Mouse (Mus musculus) liver, embryonic 11.5 days (tissue): ENCODE results near the gene Pgghg. TPM values are rescaled to one million over a fixed set of nuclear protein-coding genes. Genes with fewer than 3 reads are reported as not detected.
A peak's percentile ranks its signal among the peaks of the same experiment; 100 is the strongest.

Source experiments
- ATAC-seq: fragments of 200-750 bp; cut with Nextera tagmentation; replicated peaks from 2 replicates; pipeline ENCODE4 v1.8.0; 2017; ENCODE audit warnings: moderate number of reproducible peaks, mild to moderate bottlenecking, moderate TSS enrichment, moderate library complexity; ENCODE audit not compliant: low FRiP score
- DNase-seq: peaks from one replicate; pipeline ENCODE4 v3.0.0-alpha.2; 2017; ENCODE audit warnings: low spot score
- H3K27ac ChIP-seq: fragments of 300-500 bp; sonication (generic); 2 replicates; pipeline ENCODE4 v1.5.1; 2014; ENCODE audit warnings: mild to moderate bottlenecking, low read depth, low read length, control low read depth
- H3K27me3 ChIP-seq: fragments of 300-500 bp; sonication (generic); replicated peaks from 2 replicates; pipeline ENCODE4 v1.6.1; 2014; ENCODE audit warnings: low read length, mixed read lengths; ENCODE audit not compliant: control insufficient read depth, insufficient read depth
- H3K36me3 ChIP-seq: fragments of 300-500 bp; sonication (generic); 2 replicates; pipeline ENCODE4 v1.6.1; 2014; ENCODE audit warnings: mild to moderate bottlenecking, low read length, moderate library complexity, mixed read lengths; ENCODE audit not compliant: control insufficient read depth, insufficient read depth
- H3K4me1 ChIP-seq: fragments of 300-500 bp; sonication (generic); replicated peaks from 2 replicates; pipeline ENCODE4 v1.6.1; 2014; ENCODE audit warnings: low read length, mixed read lengths; ENCODE audit not compliant: control insufficient read depth, insufficient read depth
- H3K4me2 ChIP-seq: fragments of 300-500 bp; sonication (generic); 2 replicates; pipeline ENCODE4 v1.6.1; 2014; ENCODE audit warnings: mild to moderate bottlenecking, control low read depth, moderate library complexity
- H3K4me3 ChIP-seq: fragments of 300-500 bp; sonication (generic); 2 replicates; pipeline ENCODE4 v1.5.1; 2014; ENCODE audit warnings: low read depth, low read length, control low read depth
- H3K9ac ChIP-seq: fragments of 300-500 bp; sonication (generic); 2 replicates; pipeline ENCODE4 v1.6.1; 2014; ENCODE audit warnings: low read depth, low read length, control low read depth
- H3K9me3 ChIP-seq: fragments of 300-500 bp; sonication (generic); 2 replicates; pipeline ENCODE4 v1.6.1; 2016; ENCODE audit warnings: low read length, inconsistent platforms, mixed read lengths; ENCODE audit not compliant: control insufficient read depth
- WGBS: fragments of 180-500 bp; shearing (Covaris S2); extraction: QIAGEN DNeasy Blood & Tissue Kit; methylation state at CpG from one replicate; pipeline ENCODE4 v1.1.7; 2014; 5-methylcytosine and 5-hydroxymethylcytosine counted together
- polyA plus RNA-seq: library from polyadenylated mRNA; unstranded; fragments of >200 nt; fragmentation: Nextera tagmentation; extraction: Ambion mirVana; gene quantifications from 2 replicates; pipeline ENCODE4 v1.2.1, GENCODE M21; 2014

The Pgghg gene
- polyA plus RNA-seq, 1 experiment from 2014 or later = 13.1 TPM

DNA sequence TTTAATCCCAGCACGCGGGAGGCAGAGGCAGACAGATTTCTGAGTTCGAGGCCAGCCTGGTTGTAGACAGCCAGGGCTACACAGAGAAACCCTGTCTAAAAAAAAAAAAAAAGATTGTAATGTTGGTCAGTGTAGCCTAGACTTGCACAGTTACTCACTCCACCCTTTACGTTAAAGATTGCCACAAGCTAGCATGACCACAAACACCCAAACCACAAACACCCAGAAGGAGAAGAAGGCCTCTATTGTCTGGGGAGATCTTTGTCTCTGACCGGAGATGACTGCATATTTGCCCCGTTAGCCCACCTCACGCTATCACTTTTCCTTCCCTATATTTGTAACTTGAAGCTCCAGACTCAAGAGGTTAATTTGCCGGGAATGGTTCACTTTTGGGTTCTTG lies 40.5 kb downstream of the Pgghg start:
- Histone ChIP-seq H3K4me3 (no peak overlapping the region), H3K4me2 (no peak overlapping the region), H3K4me1 (no peaks in the 10 kb centered on the region), H3K27ac (no peak overlapping the region), H3K36me3 (no peaks in the 10 kb centered on the region), H3K9ac (no peak overlapping the region), H3K9me3 (no peaks in the 10 kb centered on the region), H3K27me3 (peaks cover 2% of the 10 kb centered on the region; the same call in 1 of the 2 replicates)
- no peak for ATAC-seq
- WGBS = 50% methylated on average over 8 of the region's 8 CpGs
- DNase-seq = no peak

DNA sequence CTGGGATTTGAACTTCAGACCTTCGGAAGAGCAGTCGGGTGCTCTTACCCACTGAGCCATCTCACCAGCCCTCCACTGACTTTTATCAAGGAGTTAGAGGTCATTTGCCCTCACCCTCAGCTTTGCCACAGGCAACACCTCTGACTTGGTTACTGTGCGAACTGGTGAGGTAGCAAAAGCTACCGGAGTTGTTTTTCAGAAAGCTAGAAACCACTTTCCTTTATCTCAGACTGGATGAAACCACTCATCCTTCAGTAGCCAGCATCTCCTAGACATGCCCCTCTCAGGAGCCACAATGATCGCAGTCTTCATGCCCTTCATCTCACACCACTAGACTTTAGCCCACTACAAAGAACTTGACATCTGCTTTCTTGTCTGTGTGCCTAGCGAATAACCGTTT lies 41.8 kb downstream of the Pgghg start:
- WGBS = 66% methylated on average over 7 of the region's 7 CpGs
- no peak for ATAC-seq

DNA sequence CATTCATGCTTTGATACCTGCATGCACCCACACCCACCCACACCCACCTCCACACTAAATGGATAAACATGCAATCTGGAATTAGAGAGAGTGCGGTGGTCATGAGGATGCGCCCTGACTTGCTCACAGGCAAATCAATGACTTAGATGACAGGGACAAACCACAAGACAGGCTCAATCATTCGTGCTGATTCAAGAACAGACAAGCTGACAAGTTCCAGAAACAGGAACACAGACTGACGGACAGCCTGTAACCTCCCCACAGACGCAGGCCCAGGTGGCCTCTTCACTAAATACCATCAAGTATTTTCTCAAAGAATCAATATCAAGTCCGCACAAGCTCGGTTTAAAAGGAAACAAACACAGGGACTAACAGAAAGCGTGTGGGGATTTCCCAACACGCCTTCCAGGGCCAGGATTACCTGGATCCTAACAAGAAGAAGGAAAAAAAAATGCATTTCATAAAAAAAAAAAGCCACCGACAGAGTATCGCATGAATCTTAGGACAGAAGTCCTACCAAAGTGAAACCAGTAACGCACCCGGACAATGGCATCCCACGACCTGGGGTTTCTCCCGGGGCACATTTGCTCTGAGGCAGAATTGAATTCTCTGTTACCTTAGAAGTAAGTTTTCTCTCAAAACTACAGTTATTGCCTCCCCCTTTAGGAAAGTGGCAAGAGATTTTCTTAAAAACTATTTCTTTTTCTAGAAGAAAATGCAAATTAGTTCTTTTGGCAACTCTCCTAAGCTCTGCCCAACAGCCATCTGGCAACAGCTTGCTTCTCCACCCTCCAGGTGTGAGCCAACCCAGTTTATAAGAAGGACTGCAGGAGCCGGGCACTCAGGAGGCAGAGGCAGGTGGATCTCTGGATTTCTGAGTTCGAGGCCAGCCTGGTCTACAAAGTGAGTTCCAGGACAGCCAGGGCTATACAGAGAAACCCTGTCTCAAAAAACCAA lies 46.3 kb downstream of the Pgghg start:
- H3K9me3 ChIP-seq = no peaks in the 10 kb centered on the region
- H3K4me1 ChIP-seq = 0 out of 2 replicates have a peak, but pooled peaks cover 2% of the 10 kb centered on the region
- no peak overlapping the region for H3K4me3 ChIP-seq
- WGBS = 69% methylated on average over 17 of the region's 17 CpGs
- DNase-seq (peak; percentile 28), ATAC-seq (no peak)
- H3K9ac ChIP-seq = no peak overlapping the region
- no peak overlapping the region for H3K4me2 ChIP-seq
- 0 out of 2 replicates have a peak, but pooled peaks cover 2% of the 10 kb centered on the region for H3K27me3 ChIP-seq
- H3K27ac ChIP-seq = no peak overlapping the region
- H3K36me3 ChIP-seq = no peaks in the 10 kb centered on the region

More for the DNA sequence above, 41.8 kb downstream of the Pgghg start:
- Histone ChIP-seq H3K27ac (no peak overlapping the region), H3K4me1 (no peaks in the 10 kb centered on the region), H3K27me3 (peaks cover 2% of the 10 kb centered on the region; the same call in 1 of the 2 replicates), H3K36me3 (no peaks in the 10 kb centered on the region), H3K9ac (no peak overlapping the region), H3K9me3 (no peaks in the 10 kb centered on the region), H3K4me2 (no peak overlapping the region), H3K4me3 (no peak overlapping the region)
- no peak for DNase-seq

DNA sequence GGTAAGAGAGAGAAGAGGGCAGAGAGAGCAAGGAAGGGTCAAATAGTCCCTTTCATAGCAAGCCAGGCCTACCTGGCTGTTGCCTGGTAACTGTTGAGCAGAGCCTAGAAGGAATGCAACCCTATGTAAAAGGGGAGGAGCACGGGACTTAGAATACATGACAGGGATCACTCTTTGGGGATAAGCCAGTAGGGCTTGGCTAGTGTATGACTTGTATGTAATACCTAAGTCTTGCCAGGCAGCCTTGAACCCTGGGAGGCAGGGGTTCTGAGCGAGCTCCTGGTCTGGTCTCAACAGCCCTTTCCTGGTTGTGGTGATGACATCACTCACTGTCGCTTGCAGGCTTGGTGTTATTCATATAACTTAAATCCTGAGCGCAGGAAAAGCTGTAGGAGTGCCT lies 47.8 kb downstream of the Pgghg start:
- H3K36me3 ChIP-seq = no peaks in the 10 kb centered on the region
- no peak overlapping the region for H3K27ac ChIP-seq
- H3K27me3 ChIP-seq = no peaks in the 10 kb centered on the region
- H3K9me3 ChIP-seq = no peaks in the 10 kb centered on the region
- H3K4me1 ChIP-seq = 0 out of 2 replicates have a peak, but pooled peaks cover 2% of the 10 kb centered on the region
- H3K4me2 ChIP-seq = no peak overlapping the region
- WGBS = 59% methylated on average over 4 of the region's 4 CpGs
- H3K9ac ChIP-seq = no peak overlapping the region
- DNase-seq (no peak), ATAC-seq (no peak)
- H3K4me3 ChIP-seq = no peak overlapping the region

DNA sequence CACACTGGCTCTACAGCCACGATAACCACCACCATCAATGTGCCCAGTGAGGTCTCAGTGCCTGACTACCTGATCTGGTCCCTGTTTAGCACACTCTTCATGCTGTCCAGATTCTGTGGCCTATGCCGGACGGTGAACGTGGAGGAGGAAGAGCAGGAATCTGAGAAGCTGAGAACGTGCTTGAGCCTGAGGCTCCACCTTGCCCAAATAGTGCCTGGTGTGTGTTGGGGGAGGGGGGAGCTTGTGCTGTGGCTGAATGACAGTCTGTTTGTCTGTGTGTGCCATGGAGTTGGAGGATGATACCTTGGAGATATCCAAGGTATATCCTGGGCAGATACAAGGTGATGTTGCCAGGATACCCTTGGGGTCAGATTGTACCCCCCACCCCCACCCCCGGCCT lies 49.0 kb downstream of the Pgghg start:
- no peak; the same call in 1 of the 2 replicates for ATAC-seq
- Histone ChIP-seq H3K9ac (0 out of 2 replicates have a peak overlapping the region, but pooled peaks have one; percentile 9), H3K9me3 (no peaks in the 10 kb centered on the region), H3K4me2 (no peak overlapping the region), H3K27ac (no peak overlapping the region), H3K4me3 (no peak overlapping the region), H3K36me3 (no peaks in the 10 kb centered on the region), H3K4me1 (0 out of 2 replicates have a peak, but pooled peaks cover 2% of the 10 kb centered on the region), H3K27me3 (no peaks in the 10 kb centered on the region)
- WGBS = 51% methylated on average over 6 of the region's 6 CpGs
- DNase-seq = no peak

DNA sequence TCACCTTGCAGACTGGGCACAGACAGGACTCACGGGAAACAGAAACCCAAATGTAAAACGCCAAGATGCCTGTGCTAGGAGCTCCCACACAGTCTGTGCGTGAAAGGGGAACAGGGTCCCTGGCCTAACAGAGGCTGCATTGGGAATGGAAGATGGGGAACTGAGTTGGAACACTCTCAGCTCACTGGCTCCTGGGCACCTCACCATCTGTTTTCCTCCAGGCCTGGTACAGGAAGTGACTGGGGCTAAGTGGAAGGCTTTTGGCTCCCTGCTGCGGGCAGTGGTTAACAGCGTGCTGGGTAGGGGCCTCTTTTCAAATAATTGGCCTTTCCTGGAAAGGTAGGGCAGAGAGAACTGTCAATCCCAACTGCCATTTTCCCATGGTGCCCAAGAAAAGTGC lies 49.4 kb downstream of the Pgghg start:
- Histone ChIP-seq H3K4me1 (0 out of 2 replicates have a peak, but pooled peaks cover 2% of the 10 kb centered on the region), H3K4me3 (no peak overlapping the region), H3K27me3 (no peaks in the 10 kb centered on the region), H3K4me2 (no peak overlapping the region), H3K27ac (no peak overlapping the region), H3K9me3 (no peaks in the 10 kb centered on the region), H3K9ac (0 out of 2 replicates have a peak overlapping the region, but pooled peaks have one; percentile 9), H3K36me3 (no peaks in the 10 kb centered on the region)
- ATAC-seq (no peak), DNase-seq (no peak)
- WGBS = 42% methylated on average over 5 of the region's 5 CpGs

DNA sequence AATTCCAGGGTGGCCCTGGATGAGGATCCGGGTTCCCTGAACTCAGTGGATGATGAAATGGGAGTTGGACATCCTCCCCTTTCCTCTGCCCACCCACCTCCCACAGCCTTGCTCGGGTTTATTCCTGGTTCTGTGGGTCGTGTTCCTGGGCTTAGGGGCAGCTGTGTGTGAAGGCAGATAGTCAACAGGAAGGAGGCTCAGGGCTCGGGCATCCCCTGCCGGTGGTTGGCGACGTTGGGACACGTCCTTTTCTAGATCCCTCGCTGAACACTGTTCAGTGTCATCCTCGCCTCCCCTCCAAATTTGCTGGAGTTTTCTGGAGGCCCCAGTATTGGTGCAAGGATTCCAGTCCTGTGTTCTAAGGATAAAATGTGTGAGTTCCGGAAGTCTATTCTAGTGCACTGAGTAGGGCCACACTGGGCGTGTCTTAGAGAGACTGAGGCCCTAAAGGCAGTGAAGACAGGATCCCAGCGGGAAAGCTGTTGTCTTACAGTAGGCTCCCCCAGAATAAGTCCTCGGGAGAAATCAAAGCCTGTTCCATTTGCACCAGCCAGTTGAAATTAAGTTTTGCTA lies 50.0 kb downstream of the Pgghg start:
- Histone ChIP-seq H3K4me2 (no peak overlapping the region), H3K27ac (no peak overlapping the region), H3K27me3 (no peaks in the 10 kb centered on the region), H3K4me3 (no peak overlapping the region), H3K9ac (no peak overlapping the region), H3K9me3 (no peaks in the 10 kb centered on the region), H3K4me1 (0 out of 2 replicates have a peak, but pooled peaks cover 2% of the 10 kb centered on the region), H3K36me3 (no peaks in the 10 kb centered on the region)
- ATAC-seq = no peak
- no peak for DNase-seq
- WGBS = 60% methylated on average over 14 of the region's 14 CpGs
